Comparison of ENCODE assay signal across 24 mouse cellular contexts in the genomic region with DNA sequence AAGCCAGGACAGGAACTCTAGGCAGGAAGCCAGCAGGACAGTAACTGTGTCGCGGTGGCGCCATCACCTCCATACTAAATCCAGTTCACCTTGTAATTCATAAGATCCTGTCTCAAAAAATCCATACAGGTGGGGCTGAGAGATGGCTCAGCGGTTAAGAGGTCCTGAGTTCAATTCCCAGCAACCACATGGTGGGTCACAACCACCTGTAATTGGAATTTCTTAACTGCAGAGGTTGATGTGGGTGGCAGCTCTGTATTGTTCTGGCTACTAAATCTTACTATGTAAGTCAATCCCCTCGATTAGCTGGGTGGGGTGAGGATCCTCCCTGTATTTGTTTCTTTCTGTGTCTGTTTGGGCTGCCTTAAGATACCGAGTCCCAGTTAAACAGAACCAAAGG. TPM values are rescaled to one million over a fixed set of nuclear protein-coding genes. Genes with fewer than 3 reads are reported as not detected.
A peak's percentile ranks its signal among the peaks of the same experiment; 100 is the strongest.
DNase-seq lines count a peak whose midpoint lies in the region; ATAC-seq and TF ChIP-seq lines count a peak whose summit lies in the region.
"Had no signal": no experiment of that assay in that cellular context is flagged by ENCODE, and none has a peak within 500 bp of the region (broad histone marks: within the 10 kb centered on the region; RNA-seq: fewer than 3 reads in every experiment).

No protein-coding gene starts in this region.

- in situ Hi-C loops in ES-E14 (cut with MboI; ENCODE audit: low sequenced_read_pairs in 2 of 2, unreplicated experiment in 2 of 2): no loop called here

- TF ChIP-seq EP300 in ES-Bruce4 (IDR thresholded peaks at IDR 0.05; ENCODE audit: insufficient read depth, low read depth, low read length): 0 out of 2 replicates have a peak, but pooled peaks have one; percentile 44

- H3K27ac ChIP-seq in ES-Bruce4 (ENCODE audit: insufficient read depth, low read length) (peak overlapping the region; percentile 87), ES-E14 (ENCODE audit: insufficient read depth, low read depth, low read length, poor library complexity, severe bottlenecking) (peak overlapping the region; percentile 100)
- H3K27ac ChIP-seq in intestine, embryonic 15.5 days: no peak overlapping the region
- H3K27ac ChIP-seq: embryonic facial prominence, embryonic 13.5 days; embryonic facial prominence, embryonic 15.5 days; forebrain, embryonic 10.5 days; forebrain, embryonic 12.5 days had no signal

- TF ChIP-seq POLR2A in ES-Bruce4 (IDR thresholded peaks at IDR 0.05; ENCODE audit: insufficient read depth, low read length): no peak

- peaks cover 19% of the 10 kb centered on the region for H3K36me3 ChIP-seq in E14TG2a.4 (ENCODE audit: insufficient read depth, low read length)
- no peaks in the 10 kb centered on the region for H3K36me3 ChIP-seq in ES-Bruce4 (ENCODE audit: control insufficient read depth, insufficient read depth, low read length, poor library complexity, severe bottlenecking)
- no peaks in the 10 kb centered on the region for H3K36me3 ChIP-seq in ES-E14 (ENCODE audit: control insufficient read depth, insufficient read depth, low read length, poor library complexity, severe bottlenecking)
- H3K36me3 ChIP-seq in intestine, embryonic 15.5 days: no peaks in the 10 kb centered on the region
- H3K36me3 ChIP-seq: embryonic facial prominence, embryonic 13.5 days; embryonic facial prominence, embryonic 15.5 days; forebrain, embryonic 10.5 days; forebrain, embryonic 12.5 days had no signal

- H3K4me1 ChIP-seq in E14TG2a.4 (replicated peaks; ENCODE audit: low read depth, low read length) (peaks cover 80% of the 10 kb centered on the region), ES-Bruce4 (ENCODE audit: control insufficient read depth, insufficient read depth, low read length) (peaks cover 4% of the 10 kb centered on the region), ES-E14 (ENCODE audit: control insufficient read depth in 2 of 2, insufficient read depth in 2 of 2, low read length in 2 of 2, poor library complexity in 1 of 2) (peaks cover 21 to 26% of the 10 kb centered on the region in 2 experiments)
- 0 out of 2 replicates have a peak, but pooled peaks cover 2% of the 10 kb centered on the region for H3K4me1 ChIP-seq in intestine, embryonic 15.5 days (replicated peaks)

- H3K27me3 ChIP-seq in E14TG2a.4 (ENCODE audit: insufficient read depth, low read length) (no peaks in the 10 kb centered on the region), ES-Bruce4 (ENCODE audit: control insufficient read depth, insufficient read depth, low read length, poor library complexity, severe bottlenecking) (no peaks in the 10 kb centered on the region)
- H3K27me3 ChIP-seq in intestine, embryonic 15.5 days (replicated peaks): no peaks in the 10 kb centered on the region
- H3K27me3 ChIP-seq: embryonic facial prominence, embryonic 13.5 days; embryonic facial prominence, embryonic 15.5 days; forebrain, embryonic 12.5 days had no signal

- DNase-seq in ES-E14 (ENCODE audit: low read depth, low spot score): no peak
- peak; percentile 64 for DNase-seq in ZHBTc4 (ENCODE audit: low read depth, low spot score)
- DNase-seq in lung, adult 18-20 months: no peak
- DNase-seq in urinary bladder, adult 18-20 months (ENCODE audit: low spot score in 2 of 2): no peak
- DNase-seq: adrenal gland, adult 2 months; adrenal gland, postnatal 10 days; adrenal gland, postnatal 25 days; cerebellum, adult 11 months; cerebellum, adult 18-20 months; cerebellum, adult 8-10 months; cerebellum, adult 9-11 months; cerebellum, postnatal 14 days; cerebellum, postnatal 36 days; embryo, embryonic 11 days had no signal

- TF ChIP-seq CTCF in E14TG2a.4 (conservative IDR thresholded peaks at IDR 0.05; ENCODE audit: low read length) (no peak), ES-Bruce4 (IDR thresholded peaks at IDR 0.05; ENCODE audit: low read depth, low read length) (no peak)

- H3K9me3 ChIP-seq in E14TG2a.4 (ENCODE audit: low read length) (no peaks in the 10 kb centered on the region), ES-Bruce4 (replicated peaks; ENCODE audit: control insufficient read depth, insufficient read depth, low read length, poor library complexity, severe bottlenecking) (no peaks in the 10 kb centered on the region), ES-E14 (ENCODE audit: control insufficient read depth, insufficient read depth, low read depth, low read length) (no peaks in the 10 kb centered on the region)
- no peaks in the 10 kb centered on the region for H3K9me3 ChIP-seq in intestine, embryonic 15.5 days
- H3K9me3 ChIP-seq: embryonic facial prominence, embryonic 13.5 days; embryonic facial prominence, embryonic 15.5 days; forebrain, embryonic 10.5 days; forebrain, embryonic 12.5 days had no signal

- H3K4me3 ChIP-seq in E14TG2a.4 (replicated peaks; ENCODE audit: low read length) (peak overlapping the region; percentile 78), ES-Bruce4 (ENCODE audit: low read depth, low read length) (peak overlapping the region; percentile 3), ES-E14 (ENCODE audit: insufficient read depth in 1 of 2, low read depth in 1 of 2, low read length in 2 of 2, poor library complexity in 1 of 2, severe bottlenecking in 1 of 2) (peak overlapping the region; percentile 27 to 53)
- no peak overlapping the region for H3K4me3 ChIP-seq in intestine, embryonic 15.5 days (replicated peaks)
- H3K4me3 ChIP-seq: embryonic facial prominence, embryonic 13.5 days; embryonic facial prominence, embryonic 15.5 days; erythroblast, embryonic 14.5 days; forebrain, embryonic 10.5 days; forebrain, embryonic 12.5 days had no signal

- WGBS in intestine, embryonic 15.5 days: 73% methylated on average over 6 of the region's 6 CpGs

- peak overlapping the region; percentile 4; the same call in 1 of the 2 replicates for H3K9ac ChIP-seq in ES-Bruce4 (ENCODE audit: low read depth, poor library complexity, severe bottlenecking)
- H3K9ac ChIP-seq in ES-E14 (ENCODE audit: insufficient read depth, low read depth, low read length, poor library complexity, severe bottlenecking): peak overlapping the region; percentile 75
- H3K9ac ChIP-seq in intestine, embryonic 15.5 days: no peak overlapping the region
- H3K9ac ChIP-seq: embryonic facial prominence, embryonic 13.5 days; embryonic facial prominence, embryonic 15.5 days; forebrain, embryonic 12.5 days had no signal

- ATAC-seq in intestine, embryonic 15.5 days: no peak
- ATAC-seq: forebrain, embryonic 14.5 days; forebrain, embryonic 16.5 days had no signal

- no peak overlapping the region for H3K4me2 ChIP-seq in intestine, embryonic 15.5 days (replicated peaks)
- H3K4me2 ChIP-seq: embryonic facial prominence, embryonic 13.5 days; embryonic facial prominence, embryonic 15.5 days; forebrain, embryonic 12.5 days had no signal

TF ChIP-seq in ES-E14, 5 proteins besides CTCF, POLR2A, EP300 and RAD21:
- TF ChIP-seq CHD2 (IDR thresholded peaks at IDR 0.05; ENCODE audit: low read depth, low read length) (0 out of 2 replicates have a peak, but pooled peaks have one; percentile 48), ZC3H11A (IDR thresholded peaks at IDR 0.05; ENCODE audit: borderline replicate concordance, low read depth, low read length) (no peak)

RNA-seq across cellular contexts. Expression of a gene that starts 11.3 kb away (rescaled TPM):
- 357 and 369 TPM in 2 replicates for polyA plus RNA-seq in ES-Bruce4 (2011; ENCODE audit: insufficient read depth, insufficient read length, low read depth, missing spikeins)
- 331 and 469 TPM in 2 replicates for total RNA-seq in ES-E14 (2012; rRNA removed)
- polyA plus RNA-seq in intestine, embryonic 15.5 days (2015; fragmentation: Nextera tagmentation; extraction: Ambion mirVana): 12.3 and 13.4 TPM in 2 replicates

Comparison
In these comparisons a context has a peak if more than half of its experiments do, and no peak if none do; other contexts are left out.
1. RNA of a gene that starts 11.3 kb away (polyA plus RNA-seq): 357 to 369 TPM in ES-Bruce4; 12.3 to 13.4 TPM in intestine, embryonic 15.5 days; every median in the first group is over 10 times any median in the second.